Mouse (Mus musculus) urinary bladder, adult 18-20 months (tissue): ENCODE data around the gene Kdelc2.

ENCODE experiments used
- DNase-seq, 2 experiments: peaks; one replicate each; pipeline ENCODE4 v3.0.0; 2022; ENCODE audit warnings: low spot score in 2 of 2, mixed read lengths in 2 of 2

Kdelc2 gene

GRCm38 (mm10) chr9:53384873-53385272 is 1.0 kb downstream of the Kdelc2 start:
- DNase-seq = no peak

DNA sequence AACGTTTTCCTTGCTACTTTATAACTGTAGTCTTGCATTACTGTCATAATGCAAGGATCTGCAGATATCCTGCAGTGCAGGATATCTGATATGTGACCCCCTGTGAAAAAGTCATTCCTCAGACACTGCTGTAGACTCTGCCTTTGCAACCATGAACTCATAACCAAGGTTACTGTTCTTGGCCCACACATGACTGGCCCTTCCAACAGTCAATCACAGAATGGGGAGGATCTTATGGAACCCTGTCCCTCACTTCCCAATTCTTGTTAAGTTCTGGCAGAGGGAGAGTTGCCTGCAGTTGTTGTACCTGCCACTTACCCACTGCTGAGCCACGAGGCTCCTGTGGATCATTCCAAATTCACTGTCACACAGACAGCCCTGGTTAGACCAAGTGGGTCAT is 3.6 kb downstream of the Kdelc2 start:
- DNase-seq = no peak

DNA sequence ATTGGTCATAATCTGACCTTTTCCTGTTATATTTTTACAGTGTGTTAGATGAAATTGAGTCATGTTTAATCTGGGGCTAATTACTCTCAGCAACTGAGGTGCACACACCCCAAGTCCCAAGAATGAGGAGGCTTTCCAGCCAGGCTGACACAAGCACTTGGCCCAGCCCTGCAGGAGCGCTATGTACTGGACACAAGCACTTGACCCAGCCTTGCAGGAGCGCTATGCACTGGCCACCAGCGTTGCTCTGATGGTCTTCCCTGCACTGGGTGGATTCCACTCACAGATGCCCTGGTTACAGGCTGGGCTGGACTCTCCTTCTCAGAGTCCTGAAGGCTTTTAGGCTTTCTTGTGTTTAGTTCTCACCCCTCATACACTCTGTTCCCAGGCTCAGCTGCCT is 5.3 kb downstream of the Kdelc2 start:
- no peak for DNase-seq

DNA sequence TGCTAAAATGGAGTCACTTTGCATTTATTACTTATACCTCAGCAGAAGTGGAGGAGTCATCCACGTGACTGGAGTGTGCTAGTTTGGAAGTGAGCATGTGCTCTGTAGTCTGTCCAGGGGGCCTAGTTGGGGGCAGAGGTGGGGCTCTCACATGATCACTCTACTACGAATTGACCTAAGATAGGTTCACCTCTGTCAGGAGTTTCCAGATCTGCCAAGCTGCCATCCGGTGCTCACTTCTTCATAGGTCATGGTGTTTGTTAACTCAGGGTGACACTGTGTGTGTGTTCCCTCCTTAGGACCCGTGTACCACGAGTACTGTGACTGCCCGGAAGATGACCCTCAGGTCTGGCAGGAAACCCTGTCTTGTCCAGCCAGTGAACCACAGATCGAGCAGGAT is 6.3 kb downstream of the Kdelc2 start:
- no peak for DNase-seq

GRCm38 (mm10) chr9:53397685-53398387 is 14.0 kb downstream of the Kdelc2 start:
- DNase-seq = no peak

DNA sequence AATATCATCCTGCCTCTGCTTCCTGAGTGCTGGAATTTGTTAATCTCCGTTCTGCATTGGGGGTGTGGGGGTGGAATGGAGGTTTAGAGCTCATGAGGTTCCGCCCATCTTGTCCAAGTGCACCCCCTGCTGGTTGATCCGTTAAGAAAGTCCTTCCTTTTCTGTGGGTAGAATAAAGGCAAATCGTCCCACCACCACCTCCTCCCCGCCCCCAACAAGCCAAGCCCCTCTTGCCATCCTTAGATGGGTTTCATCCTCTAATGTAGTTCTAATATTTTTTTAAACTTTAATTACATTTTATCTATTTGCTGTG is 14.5 kb downstream of the Kdelc2 start:
- DNase-seq = no peak

DNA sequence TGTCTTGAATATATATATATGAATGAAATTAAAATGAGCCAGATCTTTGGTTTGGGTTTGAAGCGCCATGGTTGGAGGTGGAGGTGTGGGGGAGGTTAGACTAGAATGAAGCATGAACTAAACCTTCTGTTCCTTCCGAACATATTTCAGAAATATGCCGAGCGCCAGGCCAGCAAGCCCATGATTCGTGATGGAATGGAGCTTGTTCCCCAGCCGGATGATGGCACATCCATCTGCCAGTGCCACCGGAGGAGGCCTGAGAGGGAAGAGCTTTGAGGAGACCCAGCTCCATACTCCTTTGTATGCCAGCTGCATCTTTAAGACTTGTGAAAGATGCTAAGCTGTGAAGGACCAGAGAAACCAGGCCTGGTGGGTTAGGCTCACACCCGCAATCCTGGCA is 15.7 kb downstream of the Kdelc2 start:
- no peak for DNase-seq

DNA sequence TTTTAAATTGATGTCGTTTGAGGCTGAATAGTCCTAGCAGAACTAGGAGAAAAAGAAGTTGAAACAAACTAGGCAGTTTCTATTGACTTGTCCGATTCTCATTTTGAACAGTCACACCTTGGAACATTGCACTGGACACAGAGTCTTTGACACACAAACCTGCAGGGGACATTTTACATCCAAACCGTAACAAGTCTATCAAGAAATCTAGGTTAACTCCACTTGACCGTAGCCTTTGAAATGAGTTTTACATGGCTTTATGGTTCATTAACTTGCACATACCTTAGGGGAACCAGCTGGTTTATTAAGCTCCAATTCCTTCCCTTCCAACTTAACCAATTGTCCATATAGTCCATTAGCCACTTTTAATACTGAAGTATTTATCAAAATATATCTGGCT is 16.9 kb downstream of the Kdelc2 start:
- DNase-seq = no peak

- no peak for DNase-seq
Observed at GRCm38 (mm10) chr9:53401146-53401545, 17.3 kb downstream of the Kdelc2 start.

GRCm38 (mm10) chr9:53402291-53402711 is 18.5 kb downstream of the Kdelc2 start, which contains the start of gene 4930550C14Rik:
4930550C14Rik (plus strand) TSS chr9:53402325.
- DNase-seq = no peak

- no peak for DNase-seq
Observed at GRCm38 (mm10) chr9:53402991-53403390, 19.2 kb downstream of the Kdelc2 start.

- no peak for DNase-seq
Observed at GRCm38 (mm10) chr9:53404050-53404752, 20.4 kb downstream of the Kdelc2 start.

DNA sequence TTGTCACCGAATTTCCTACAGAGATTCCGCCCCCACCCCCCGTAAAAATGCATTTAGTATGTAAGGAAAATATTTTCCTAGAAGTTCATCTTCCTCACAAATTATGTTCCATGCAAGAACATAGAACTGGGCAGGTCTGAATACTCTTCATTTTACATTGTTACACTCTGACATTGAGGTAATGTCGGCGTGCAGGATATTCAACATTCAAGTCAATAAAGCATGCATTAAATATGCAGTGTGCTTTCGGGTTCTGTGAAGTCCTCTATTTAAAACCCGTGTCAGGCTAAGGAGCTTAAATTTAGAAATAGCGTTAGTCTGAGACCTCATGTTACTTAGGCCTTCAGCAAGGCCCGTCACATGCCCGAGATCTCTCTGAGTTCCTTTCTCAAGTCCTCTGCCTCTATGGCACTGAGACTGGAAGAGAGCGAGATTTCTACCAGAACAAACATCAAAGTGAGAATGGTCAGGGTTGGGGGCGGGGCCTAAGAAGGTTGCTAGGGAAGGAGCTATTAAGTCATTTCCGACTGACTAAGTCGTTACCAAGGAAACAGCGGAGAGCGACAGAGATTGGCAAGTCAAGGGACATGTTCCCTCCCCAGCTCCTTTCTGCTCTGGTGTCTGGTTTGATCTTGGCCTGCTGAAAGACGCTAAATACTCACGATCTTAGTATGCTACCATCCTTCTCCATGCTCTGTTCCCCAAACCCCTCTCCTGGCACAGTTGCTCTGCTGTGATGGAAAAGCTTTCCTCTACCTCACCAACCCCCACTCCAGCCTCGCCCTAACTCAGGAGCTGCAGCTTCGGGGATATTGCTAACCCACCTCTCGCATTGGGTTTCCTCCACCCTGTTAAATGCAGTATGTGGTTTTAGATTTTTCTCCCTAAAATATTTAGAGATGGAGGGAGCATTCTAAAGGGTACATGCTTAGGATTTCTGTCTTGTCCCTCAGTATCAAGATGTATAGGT is 21.2 kb downstream of the Kdelc2 start:
- DNase-seq = peak in 1 of 2 experiments; percentile 44

GRCm38 (mm10) chr9:53408548-53408947 is 24.7 kb downstream of the Kdelc2 start:
- no peak for DNase-seq

- DNase-seq = no peak
Observed at GRCm38 (mm10) chr9:53408953-53409361, 25.1 kb downstream of the Kdelc2 start.

DNA sequence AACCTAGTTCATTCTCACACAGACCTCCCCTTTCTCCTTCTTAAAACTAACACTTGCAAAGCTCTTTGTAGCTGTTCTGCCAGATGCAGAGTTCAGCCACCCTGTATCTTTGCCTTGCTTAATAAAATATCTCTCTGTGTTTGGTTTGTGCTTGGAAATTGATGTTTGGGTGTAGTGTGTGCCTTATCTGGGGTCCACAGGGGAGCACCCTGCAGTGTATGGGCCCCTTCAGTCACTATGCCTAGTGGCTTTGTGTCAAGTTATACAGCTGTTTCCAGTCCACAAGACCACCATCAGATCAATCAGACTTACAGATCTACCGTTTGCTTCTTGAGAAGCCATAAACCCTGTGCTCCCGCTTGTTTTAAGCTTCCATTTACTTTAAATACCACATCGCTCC is 25.6 kb downstream of the Kdelc2 start:
- DNase-seq = no peak

DNA sequence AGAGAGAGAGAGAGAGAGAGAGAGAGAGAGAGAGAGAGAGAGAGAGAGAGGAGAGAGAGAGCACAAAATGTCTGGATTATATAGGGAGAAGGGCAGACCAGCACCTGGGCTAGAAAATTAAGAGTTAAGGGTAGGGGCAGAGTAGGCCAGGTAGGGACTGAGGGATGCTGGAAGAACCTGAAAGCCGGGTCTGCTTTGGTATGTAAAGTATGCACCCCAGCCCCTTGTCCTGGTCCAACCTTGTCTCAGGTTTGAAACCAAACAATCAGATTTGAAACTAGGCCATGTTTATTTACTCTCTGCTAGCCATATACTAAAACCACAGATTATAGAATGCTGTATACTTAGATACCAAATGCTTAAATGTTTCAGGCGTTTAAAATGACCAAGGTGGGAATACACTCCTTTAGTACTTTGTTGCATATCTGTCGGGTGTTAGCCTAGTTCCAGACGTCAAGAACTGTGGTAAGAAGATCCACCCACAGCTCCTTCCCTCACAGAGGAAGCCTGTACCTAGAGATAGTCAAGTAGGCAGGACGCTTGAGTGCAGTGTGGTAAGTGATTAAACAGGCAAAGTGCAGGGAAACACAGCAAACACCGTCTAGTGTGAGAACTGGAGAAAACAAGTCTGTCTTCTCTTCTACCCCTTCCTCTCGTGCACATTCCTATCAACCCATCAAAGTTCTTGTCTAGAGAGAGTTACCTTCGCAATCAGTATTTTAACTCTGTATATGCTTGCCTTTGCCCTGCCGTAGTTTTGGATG is 38.5 kb downstream of the Kdelc2 start:
- no peak for DNase-seq

- DNase-seq = no peak
Observed at GRCm38 (mm10) chr9:53426726-53427125, 42.9 kb downstream of the Kdelc2 start.

DNA sequence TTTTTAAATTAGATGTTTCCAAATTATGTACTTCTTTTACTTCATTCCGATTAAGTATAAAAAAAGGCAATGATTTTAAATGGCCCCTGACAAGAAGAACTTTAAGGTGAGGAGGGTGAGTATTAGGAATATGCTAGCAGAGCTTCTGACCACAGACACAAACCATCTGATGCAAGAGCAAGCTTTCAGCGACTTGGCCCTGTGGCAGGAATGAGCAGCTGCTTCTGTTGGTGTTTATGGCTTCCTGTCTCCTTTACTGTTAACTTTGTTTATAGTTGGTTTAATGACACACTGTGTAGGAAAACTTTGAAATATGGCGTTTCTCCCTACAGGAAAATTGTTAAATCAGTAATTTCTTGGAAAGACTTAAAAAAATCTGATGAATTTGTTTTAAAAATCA is 43.8 kb downstream of the Kdelc2 start:
- DNase-seq = no peak

GRCm38 (mm10) chr9:53435830-53436570 is 52.2 kb downstream of the Kdelc2 start:
- no peak for DNase-seq

- no peak for DNase-seq
Observed at GRCm38 (mm10) chr9:53450609-53451008, 66.8 kb downstream of the Kdelc2 start.
